Mouse (Mus musculus): ENCODE measurements at regions not wholly inside any gene's neighbourhood (a gene's known extent, or its start where the extent isn't known, plus 50 kb on each side); places are given as distances from the start of the nearest gene placed in this dataset.
A peak's percentile ranks its signal among the peaks of the same experiment; 100 is the strongest.

DNA sequence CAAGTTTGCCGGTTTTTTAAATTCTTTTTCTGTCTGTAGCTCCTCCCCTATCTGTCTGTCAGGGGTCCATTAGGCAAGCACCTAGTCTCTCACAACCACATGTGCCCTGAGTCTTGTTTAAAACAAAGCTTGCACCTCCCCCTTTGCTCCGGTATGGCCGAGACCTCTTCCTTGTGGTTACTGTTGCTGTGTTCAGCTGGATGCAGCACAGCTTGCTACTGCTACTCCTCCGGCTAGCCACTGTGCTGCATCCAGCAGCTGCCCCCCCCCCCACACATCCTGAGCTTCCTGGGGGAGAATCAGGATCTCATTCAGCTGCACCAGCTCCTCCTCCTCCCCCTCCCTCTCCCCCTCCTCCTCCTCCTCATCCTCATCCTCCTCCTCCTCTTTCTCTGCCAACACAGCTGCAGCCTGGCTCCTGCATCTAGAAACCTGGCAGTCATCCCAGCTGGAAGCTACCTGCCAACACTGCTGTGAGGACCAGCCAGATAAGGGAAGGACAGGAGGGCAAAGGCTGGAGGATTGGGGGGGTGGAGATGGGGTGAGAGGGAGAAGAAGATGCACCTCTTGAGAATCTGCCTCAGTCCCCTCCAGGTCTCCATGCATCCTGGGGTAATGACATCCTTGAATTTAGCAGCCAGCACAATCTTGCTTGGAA, 114.8 kb upstream of the Tmem260 start:
- DNase-seq, result peak; percentile 80 to 83

GRCm38 (mm10) chr14:48331623-48332000, 114.3 kb upstream of the Tmem260 start:
- DNase-seq, result no peak

- peak in 1 of 2 experiments; percentile 7 for DNase-seq
These were observed 113.7 kb upstream of the Tmem260 start for GRCm38 (mm10) chr14:48332193-48332592.

- peak; percentile 23 to 28 for DNase-seq
These were observed 113.3 kb upstream of the Tmem260 start for GRCm38 (mm10) chr14:48332660-48333059.

DNA sequence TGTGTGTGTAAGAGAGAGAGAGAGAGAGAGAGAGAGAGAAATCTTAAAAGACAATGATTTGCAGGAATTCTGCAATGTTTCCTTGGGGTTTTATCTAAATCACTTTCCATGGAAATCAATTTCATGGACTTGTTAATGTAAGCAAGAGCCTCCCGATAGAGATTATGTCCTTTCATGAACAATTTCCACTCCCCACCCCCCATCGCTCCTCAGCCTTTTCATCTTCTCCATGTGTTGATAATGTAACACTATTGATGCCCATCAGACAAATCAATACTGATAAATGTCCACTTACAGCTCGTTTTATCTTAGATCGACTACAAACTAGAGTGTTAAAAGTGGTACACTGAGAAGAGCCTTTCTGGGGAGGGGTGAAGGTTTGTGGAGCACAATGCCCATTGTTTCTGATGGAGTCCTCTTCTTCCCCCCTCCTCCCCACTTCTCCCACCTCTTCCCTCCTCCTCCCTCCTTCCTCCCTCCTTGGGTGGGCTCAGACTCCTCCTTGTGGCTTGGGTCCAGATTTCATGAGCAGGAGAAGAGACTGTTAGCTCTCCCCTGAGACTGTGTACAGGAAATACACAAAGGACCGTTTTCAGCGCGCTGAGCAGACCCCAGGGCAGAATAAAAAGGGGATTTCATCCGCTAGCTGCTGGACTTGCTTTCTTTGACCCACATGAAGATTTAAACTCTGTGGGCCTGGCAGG, 111.7 kb upstream of the Tmem260 start:
- peak in 1 of 2 experiments; percentile 17 for DNase-seq

DNA sequence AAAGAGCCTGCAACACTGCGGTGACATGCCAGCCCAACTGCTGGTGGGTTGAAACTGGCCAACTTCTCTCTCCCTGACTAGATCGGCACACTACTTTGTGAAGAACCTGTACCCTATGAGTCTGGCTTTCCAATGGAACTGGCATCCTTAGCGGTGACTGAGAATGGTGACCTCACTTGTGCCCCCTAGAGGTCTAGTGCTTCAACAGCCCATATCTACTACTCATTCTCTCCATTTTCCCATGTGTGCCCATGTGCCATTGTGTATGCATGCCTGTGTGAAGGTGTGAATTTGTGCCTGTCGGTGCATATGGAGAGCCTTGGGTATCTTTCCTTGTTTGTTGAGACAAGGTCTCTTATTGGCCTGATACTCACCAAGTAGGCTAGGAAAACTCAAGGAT, 106.5 kb upstream of the Tmem260 start:
- DNase-seq, result peak; percentile 18 to 25

DNA sequence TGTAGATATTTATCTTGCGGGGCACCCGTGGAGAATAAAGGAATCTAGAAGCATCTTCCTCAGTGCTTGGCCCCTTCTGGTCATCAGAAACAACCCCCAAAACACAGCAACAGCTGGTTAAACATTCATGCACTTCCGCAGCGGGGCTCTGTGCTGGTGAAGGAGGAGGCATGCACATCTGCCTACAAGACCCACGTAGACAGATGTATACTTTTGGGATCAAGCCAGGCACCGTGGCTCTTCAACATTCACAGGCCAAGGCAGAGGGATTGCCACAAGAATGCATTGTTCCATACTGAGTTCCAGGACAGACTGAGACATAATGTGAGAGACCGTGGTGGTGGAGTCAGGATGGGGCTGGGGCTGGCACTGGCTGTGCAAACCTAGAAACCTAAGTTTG, 103.0 kb upstream of the Tmem260 start:
- DNase-seq, result no peak

GRCm38 (mm10) chr14:48345956-48346355, 100.0 kb upstream of the Tmem260 start:
- no peak for DNase-seq

- DNase-seq, result no peak
These were observed 96.4 kb upstream of the Tmem260 start for GRCm38 (mm10) chr14:48349392-48350044.

GRCm38 (mm10) chr14:48351652-48352051, 94.3 kb upstream of the Tmem260 start:
- no peak for DNase-seq

GRCm38 (mm10) chr14:48352825-48353224, 93.1 kb upstream of the Tmem260 start:
- DNase-seq, result no peak

DNA sequence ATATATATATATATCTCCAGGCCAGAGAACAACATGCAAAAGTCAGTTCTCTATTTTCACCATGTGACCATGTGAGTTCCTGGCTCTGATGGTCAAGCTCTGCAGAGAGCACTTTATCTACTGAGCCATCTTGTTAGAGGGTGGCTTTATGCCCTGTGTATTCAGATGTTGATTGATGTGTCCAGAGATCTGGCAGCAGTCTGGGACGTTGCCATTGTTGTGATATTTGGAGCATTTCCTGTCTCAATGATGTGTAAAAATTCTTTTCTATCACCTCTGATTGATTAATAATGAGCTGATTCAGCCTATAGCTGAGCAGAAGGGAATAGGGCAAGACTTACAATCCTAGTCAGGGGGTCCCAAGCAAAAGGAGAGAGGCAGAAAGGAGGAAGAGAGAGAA, 91.7 kb upstream of the Tmem260 start:
- no peak for DNase-seq

DNA sequence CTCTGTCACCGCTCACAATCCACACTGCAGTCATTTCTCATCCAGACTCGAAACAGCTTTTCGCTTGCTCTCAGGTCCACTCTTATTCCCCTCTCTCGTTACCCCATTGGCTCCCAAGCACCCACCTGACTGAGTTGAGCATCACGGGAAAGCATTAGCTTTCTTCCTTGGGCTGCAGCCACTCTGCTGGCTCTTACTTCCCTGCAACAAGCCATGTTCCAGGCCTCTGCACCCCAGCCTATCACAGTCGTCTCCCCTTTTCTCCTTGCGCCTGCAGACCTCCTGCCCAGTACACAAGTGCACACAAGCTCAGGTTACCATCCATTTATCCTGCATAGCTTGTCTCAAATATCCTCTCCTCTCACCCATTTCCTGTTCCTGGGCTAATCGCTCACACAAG, 88.5 kb upstream of the Tmem260 start:
- DNase-seq, result no peak

DNA sequence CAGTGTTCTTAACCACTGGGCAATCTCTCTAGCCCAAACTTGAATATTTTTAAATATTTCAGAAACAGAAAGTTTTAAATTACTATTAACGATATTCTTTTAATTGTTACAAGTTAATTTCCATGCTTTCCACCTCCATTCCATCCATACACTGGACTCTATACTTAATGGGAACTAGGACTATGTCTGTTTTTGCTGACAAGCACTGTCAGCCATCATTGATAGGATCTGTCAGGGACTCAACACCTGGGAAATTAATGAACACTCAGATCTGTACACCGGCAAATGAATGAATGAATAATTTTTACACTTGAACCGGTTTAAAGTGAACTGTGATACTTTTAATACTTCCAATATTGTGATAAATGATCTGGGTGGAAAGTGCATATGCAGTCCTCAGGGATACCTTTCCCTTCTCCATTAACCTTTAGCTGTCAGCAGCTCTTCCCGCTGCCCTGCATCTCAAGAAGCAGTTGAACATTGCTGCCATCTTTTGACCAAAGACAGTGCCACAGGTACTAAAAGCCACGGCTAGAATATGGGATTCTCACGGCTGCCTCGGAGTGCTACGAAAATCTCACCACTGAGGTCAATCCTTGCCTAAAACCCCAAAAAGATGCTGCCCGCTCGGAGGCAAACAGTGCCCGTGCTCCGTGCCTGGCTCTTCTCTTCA, 87.3 kb upstream of the Tmem260 start:
- DNase-seq, result peak; percentile 76 to 80

DNA sequence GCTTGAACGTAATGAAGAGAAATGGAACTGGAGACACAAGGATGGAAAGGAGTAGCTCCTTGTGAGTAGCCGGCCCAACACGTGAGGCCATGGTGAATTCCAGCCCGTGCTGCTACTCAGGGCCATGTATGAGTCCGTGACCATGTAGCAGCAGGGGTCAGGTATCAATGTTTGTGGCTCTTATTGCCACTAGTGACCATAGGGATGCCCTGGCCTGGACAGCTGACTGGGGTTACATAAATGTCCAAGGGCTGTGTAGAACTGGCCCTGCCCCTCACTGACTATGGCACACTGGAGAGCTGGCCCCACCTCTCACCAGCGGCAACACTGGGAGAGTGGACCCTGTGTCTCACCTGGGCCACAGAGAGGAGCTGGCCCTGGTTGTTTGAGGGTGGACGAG, 84.1 kb upstream of the Tmem260 start:
- DNase-seq, result no peak

DNA sequence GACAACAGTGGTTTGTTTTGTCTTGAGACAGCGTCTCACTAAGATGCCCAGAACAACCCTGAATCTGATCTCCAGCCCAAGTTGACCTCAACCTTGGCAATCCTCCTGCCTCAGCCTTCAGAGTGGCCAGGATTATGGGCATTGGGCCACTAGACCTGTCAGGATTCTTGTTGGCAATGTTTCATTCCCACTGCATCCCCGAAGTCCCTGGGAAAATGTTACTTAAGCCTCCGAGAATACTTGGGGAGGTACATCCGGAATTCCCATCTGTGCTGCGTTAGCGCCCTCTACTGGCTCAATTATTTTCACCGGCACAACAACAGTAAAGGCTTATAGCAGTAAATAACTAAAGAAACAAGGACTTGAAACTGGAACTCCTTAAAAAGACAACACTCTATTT, 78.9 kb upstream of the Tmem260 start:
- DNase-seq, result peak; percentile 84 to 88

- DNase-seq, result peak; percentile 57 to 88
These were observed 75.6 kb upstream of the Tmem260 start for GRCm38 (mm10) chr14:48370322-48370721.

- DNase-seq, result peak; percentile 68 to 71
These were observed 74.2 kb upstream of the Tmem260 start for GRCm38 (mm10) chr14:48371766-48372165.

- no peak for DNase-seq
These were observed 69.8 kb upstream of the Tmem260 start for GRCm38 (mm10) chr14:48376112-48376511.
